In the genomic region with DNA sequence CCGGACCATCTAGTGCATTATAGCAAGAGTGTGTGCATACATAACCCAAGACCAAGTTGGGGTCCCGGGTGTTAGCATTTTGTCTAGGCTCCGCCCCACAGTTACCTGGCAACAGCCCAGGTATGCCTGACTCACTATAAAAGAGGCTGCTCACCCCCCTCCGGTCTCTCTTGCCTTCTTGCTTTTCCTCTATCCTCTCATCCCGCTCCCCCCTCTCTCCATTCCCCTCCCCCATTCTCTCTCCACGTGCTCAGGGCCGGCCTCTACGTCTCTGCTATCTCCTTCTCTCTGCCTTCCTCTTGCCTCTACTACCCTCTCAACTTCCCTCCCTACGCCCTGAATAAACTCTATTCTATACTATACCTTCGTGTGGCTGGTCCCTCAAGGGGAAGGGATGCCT, we compare ENCODE assay signal across 9 mouse cellular contexts. TPM values are rescaled to one million over a fixed set of nuclear protein-coding genes. Genes with fewer than 3 reads are reported as not detected.
DNase-seq lines count a peak whose midpoint lies in the region; ATAC-seq and TF ChIP-seq lines count a peak whose summit lies in the region.
"Had no signal": no experiment of that assay in that cellular context is flagged by ENCODE, and none has a peak within 500 bp of the region (broad histone marks: within the 10 kb centered on the region; RNA-seq: fewer than 3 reads in every experiment).

No protein-coding gene starts in this region.

- no peak for DNase-seq in gastrocnemius, adult 2 months
- DNase-seq in gastrocnemius, postnatal 36 days, result no peak
- DNase-seq in thymus, postnatal 36 days, result peak; percentile 3 to 12
- no peak for DNase-seq in thymus, postnatal 0 days (ENCODE audit: low spot score)
- no peak for DNase-seq in spleen, adult 18-20 months
- no peak for DNase-seq in adrenal gland, adult 2 months

- no peak for ATAC-seq in intestine, embryonic 15.5 days
- ATAC-seq in neural tube, embryonic 14.5 days (ENCODE audit: low read depth), result peak; percentile 18; the same call in 1 of the 2 replicates

- H3K9ac ChIP-seq in intestine, embryonic 15.5 days, result peak overlapping the region; percentile 38; the same call in 1 of the 2 replicates
- peak overlapping the region; percentile 32; the same call in 1 of the 2 replicates for H3K9ac ChIP-seq in neural tube, embryonic 14.5 days (replicated peaks; ENCODE audit: low read depth, low read length)

- intact Hi-C loops in gastrocnemius, adult 2 months (cut with DNase I), result no loop called here
- intact Hi-C loops in gastrocnemius, postnatal 36 days (cut with DNase I), result loop anchor here (10.0 kb wide), 1 partner anchor 382 kb away; a partner anchor contains a TSS

- peak overlapping the region; percentile 87 for H3K4me3 ChIP-seq in gastrocnemius, adult 2 months
- H3K4me3 ChIP-seq in intestine, embryonic 15.5 days (replicated peaks), result peak overlapping the region; percentile 53
- peak overlapping the region; percentile 39 for H3K4me3 ChIP-seq in neural tube, embryonic 14.5 days (ENCODE audit: low read depth, low read length)

- H3K27me3 ChIP-seq in intestine, embryonic 15.5 days (replicated peaks), result peaks cover 11% of the 10 kb centered on the region; the same call in 1 of the 2 replicates
- peaks cover 3% of the 10 kb centered on the region; the same call in 1 of the 2 replicates for H3K27me3 ChIP-seq in neural tube, embryonic 14.5 days (ENCODE audit: control insufficient read depth, insufficient read depth, low read length)

- H3K4me1 ChIP-seq in intestine, embryonic 15.5 days (replicated peaks), result 0 out of 2 replicates have a peak, but pooled peaks cover 5% of the 10 kb centered on the region
- 0 out of 2 replicates have a peak, but pooled peaks cover 3% of the 10 kb centered on the region for H3K4me1 ChIP-seq in neural tube, embryonic 14.5 days (ENCODE audit: control insufficient read depth, insufficient read depth, low read length)

- no peak for TF ChIP-seq CTCF in gastrocnemius, adult 2 months (IDR thresholded peaks at IDR 0.05)

- no peaks in the 10 kb centered on the region for H3K9me3 ChIP-seq in intestine, embryonic 15.5 days
- no peaks in the 10 kb centered on the region for H3K9me3 ChIP-seq in neural tube, embryonic 14.5 days (ENCODE audit: control insufficient read depth, low read length)

- peak overlapping the region; percentile 91 for H3K4me2 ChIP-seq in intestine, embryonic 15.5 days (replicated peaks)
- H3K4me2 ChIP-seq in neural tube, embryonic 14.5 days (ENCODE audit: low read depth, low read length), result peak overlapping the region; percentile 62

- WGBS in intestine, embryonic 15.5 days, result 6% methylated on average over 10 of the region's 10 CpGs
- under 1% methylated on average over 10 of the region's 10 CpGs for WGBS in neural tube, embryonic 14.5 days

- no peak overlapping the region for H3K27ac ChIP-seq in gastrocnemius, adult 2 months
- no peak overlapping the region for H3K27ac ChIP-seq in intestine, embryonic 15.5 days
- H3K27ac ChIP-seq in neural tube, embryonic 14.5 days (ENCODE audit: low read depth, low read length), result no peak overlapping the region

- H3K36me3 ChIP-seq in intestine, embryonic 15.5 days, result no peaks in the 10 kb centered on the region
- no peaks in the 10 kb centered on the region for H3K36me3 ChIP-seq in neural tube, embryonic 14.5 days (ENCODE audit: control insufficient read depth, insufficient read depth, low read length)

RNA-seq across cellular contexts. Expression of a gene that starts 14.0 kb away (rescaled TPM):
- not detected for total RNA-seq in gastrocnemius, adult 2 months (2021)
- not detected for total RNA-seq in gastrocnemius, postnatal 36 days (2021)
- polyA plus RNA-seq in thymus, postnatal 0 days (2015; fragmentation: Nextera tagmentation; extraction: Ambion mirVana), result 1.4 and 1.6 TPM in 2 replicates
- polyA plus RNA-seq in intestine, embryonic 15.5 days (2015; fragmentation: Nextera tagmentation; extraction: Ambion mirVana), result 1.7 and 1.8 TPM in 2 replicates
- 0.49 TPM in 1 of 2 replicates, not detected in the other for polyA plus RNA-seq in neural tube, embryonic 14.5 days (2014; fragmentation: Nextera tagmentation; extraction: Ambion mirVana)
- 1 to 10 TPM; 5.1 to 6.9 TPM for total RNA-seq in adrenal gland, adult 2 months (2021)
- 1.6 and 2.0 TPM in 2 replicates for polyA plus RNA-seq in adrenal gland, adult 2 months (2012; rRNA removed)
- total RNA-seq: layer of hippocampus, postnatal 10 days had no signal

RNA-seq across cellular contexts. Expression of a gene that starts 32.0 kb away (rescaled TPM):
- total RNA-seq in gastrocnemius, adult 2 months (2021), result 1 to 10 TPM; 1.8 to 4.3 TPM
- total RNA-seq in gastrocnemius, postnatal 36 days (2021), result 1 to 10 TPM; 2.6 to 4.6 TPM
- polyA plus RNA-seq in thymus, postnatal 0 days (2015; fragmentation: Nextera tagmentation; extraction: Ambion mirVana), result 18.0 and 21.4 TPM in 2 replicates
- 14.0 and 14.7 TPM in 2 replicates for polyA plus RNA-seq in intestine, embryonic 15.5 days (2015; fragmentation: Nextera tagmentation; extraction: Ambion mirVana)
- 5.5 and 8.8 TPM in 2 replicates for polyA plus RNA-seq in neural tube, embryonic 14.5 days (2014; fragmentation: Nextera tagmentation; extraction: Ambion mirVana)
- 10 to 100 TPM; 16.4 to 17.7 TPM for total RNA-seq in adrenal gland, adult 2 months (2021)
- 5.4 and 5.5 TPM in 2 replicates for polyA plus RNA-seq in adrenal gland, adult 2 months (2012; rRNA removed)

RNA-seq across cellular contexts. Expression of a gene that starts 56.3 kb away (rescaled TPM):
- 1 to 10 TPM; 2.2 to 4.1 TPM for total RNA-seq in gastrocnemius, adult 2 months (2021)
- 1 to 10 TPM; 2.2 to 2.4 TPM for total RNA-seq in gastrocnemius, postnatal 36 days (2021)
- 14.4 and 15.2 TPM in 2 replicates for polyA plus RNA-seq in thymus, postnatal 0 days (2015; fragmentation: Nextera tagmentation; extraction: Ambion mirVana)
- polyA plus RNA-seq in intestine, embryonic 15.5 days (2015; fragmentation: Nextera tagmentation; extraction: Ambion mirVana), result 1.7 and 2.1 TPM in 2 replicates
- 0.20 and 0.75 TPM in 2 replicates for polyA plus RNA-seq in neural tube, embryonic 14.5 days (2014; fragmentation: Nextera tagmentation; extraction: Ambion mirVana)
- total RNA-seq in adrenal gland, adult 2 months (2021), result 1 to 10 TPM; 7.6 to 8.3 TPM
- polyA plus RNA-seq in adrenal gland, adult 2 months (2012; rRNA removed), result 4.0 and 4.2 TPM in 2 replicates

Comparison
In these comparisons a context has a peak if more than half of its experiments do, and no peak if none do; other contexts are left out.
1. DNase-seq: peak in thymus, postnatal 36 days (2 of 2); none in gastrocnemius, adult 2 months (single experiment), gastrocnemius, postnatal 36 days (0 of 2), thymus, postnatal 0 days (single experiment), spleen, adult 18-20 months (0 of 2) and adrenal gland, adult 2 months (single experiment).
2. Peak in every context shown above with its lines, with median percentiles within 50 percentile points of each other: H3K4me3 ChIP-seq.